Mouse (Mus musculus) heart, postnatal 10 days (tissue): Measurements from ENCODE around the gene Anxa9. TPM values are rescaled to one million over a fixed set of nuclear protein-coding genes. Genes with fewer than 3 reads are reported as not detected.

Experiments
- DNase-seq, 2 experiments: peaks; one replicate each; pipeline ENCODE4 v3.0.0; 2021
- intact Hi-C: fragments of 180-260 bp; cut with DNase I; formaldehyde crosslinking; loops from one replicate; pipeline ENCODE4 v1.15.1; 2025
- total RNA-seq, 2 experiments: library from RNA; stranded (reverse); gene quantifications; 2 replicates each; pipeline ENCODE4 v1.2.3; 2021

Anxa9 gene
- total RNA-seq, 2 experiments from 2014 or later: 0.37 to 0.38 TPM

DNA sequence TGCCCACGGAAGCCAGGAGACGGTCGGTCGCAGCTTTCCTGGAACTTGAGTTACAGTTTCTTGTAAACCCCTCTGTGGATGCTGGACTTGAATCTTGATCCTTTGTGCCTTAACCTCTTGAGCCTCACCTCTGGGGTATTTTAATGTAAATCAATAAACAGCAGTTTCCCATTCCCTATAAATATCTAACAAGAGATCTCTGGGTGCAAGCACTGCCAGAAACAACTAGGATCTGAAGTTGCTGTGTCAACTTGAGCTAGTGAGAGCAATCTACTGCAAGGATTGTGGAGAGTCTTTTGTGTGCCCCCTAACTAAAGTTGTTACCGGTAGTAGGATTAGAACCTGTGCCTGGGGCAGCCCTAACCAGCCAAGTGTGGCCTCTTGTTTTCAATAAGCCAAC, 21.6 kb downstream of the Anxa9 start:
- intact Hi-C loops: no loop called here
- no peak for DNase-seq

DNA sequence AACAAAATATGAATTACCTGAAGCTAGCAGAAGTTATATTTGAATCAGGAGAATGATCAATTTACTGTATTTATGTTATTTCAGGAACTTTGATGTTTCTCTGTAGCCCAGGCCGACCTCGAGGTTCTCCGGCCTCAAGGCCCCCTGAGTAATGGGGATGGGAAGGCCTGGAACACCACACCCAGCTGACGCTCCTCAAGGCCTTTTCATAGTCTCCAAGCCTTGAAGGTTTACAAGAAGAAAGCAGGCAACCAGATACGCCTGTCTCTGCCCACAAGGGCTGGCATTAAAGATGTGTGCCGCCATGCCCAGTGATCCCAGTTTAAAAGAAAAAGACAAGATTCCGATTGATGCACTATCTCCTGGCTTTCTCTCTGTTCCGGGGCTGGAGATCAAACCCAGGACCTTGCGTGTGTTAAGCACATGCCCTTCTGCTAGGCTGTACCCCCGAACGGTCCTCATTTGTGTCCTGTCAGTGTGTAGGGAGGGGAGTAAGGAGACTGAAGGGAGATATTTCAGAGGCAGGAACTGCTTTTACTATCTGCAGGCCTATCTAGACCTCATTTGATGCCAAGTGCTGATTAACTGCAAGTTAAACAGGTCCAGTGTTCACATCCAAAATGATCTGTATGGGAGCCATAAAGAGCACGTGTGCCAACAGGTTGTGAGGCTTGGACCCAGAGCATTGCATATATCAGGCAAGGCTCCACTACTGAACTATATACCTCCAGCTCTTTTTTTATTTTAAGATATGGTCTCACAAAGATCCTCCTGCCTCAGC, 22.3 kb downstream of the Anxa9 start:
- intact Hi-C loops: no loop called here
- no peak for DNase-seq

DNA sequence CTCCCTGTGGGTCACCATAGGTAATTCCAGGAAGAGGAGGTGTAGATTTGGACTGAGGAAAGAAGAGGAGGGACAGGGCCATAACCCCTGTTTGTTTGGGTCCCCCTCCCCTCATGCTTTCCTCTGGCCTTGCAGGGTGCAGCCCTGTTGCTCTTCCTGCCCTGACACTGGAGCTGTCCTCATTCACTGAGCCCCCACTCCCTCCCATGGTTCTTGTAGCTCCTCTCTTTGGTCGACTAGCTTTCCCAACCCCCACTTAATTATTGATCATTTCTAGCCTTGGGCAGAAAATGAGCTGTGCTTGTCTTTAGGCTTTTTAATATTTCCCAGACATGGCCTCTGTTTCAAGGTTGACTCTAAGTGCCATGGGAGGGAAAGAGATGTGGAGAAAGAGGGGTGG, 22.9 kb downstream of the Anxa9 start:
- intact Hi-C loops: no loop called here
- DNase-seq: no peak

DNA sequence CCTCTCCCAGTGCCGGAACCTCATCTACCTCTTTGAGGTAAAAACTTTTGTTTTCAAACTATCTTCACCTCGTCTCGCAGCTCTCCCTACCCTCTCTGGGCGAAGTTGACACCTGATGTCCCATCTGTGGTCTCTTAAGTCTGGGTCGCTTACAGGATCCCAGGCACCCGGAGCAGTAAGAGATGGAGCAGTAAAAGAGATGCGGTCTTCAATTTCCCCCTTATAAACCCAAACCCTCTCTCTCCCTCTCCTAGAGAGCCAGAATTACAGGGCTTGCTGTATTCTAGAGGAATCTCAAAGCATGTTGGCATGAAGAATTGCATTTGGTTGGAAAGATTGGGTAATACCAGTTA, 23.4 kb downstream of the Anxa9 start:
- intact Hi-C loops: loop anchor here (2.0 kb wide), 1 partner anchor 31 kb away; the partner anchor contains the start of gene Cers2
- DNase-seq: no peak

DNA sequence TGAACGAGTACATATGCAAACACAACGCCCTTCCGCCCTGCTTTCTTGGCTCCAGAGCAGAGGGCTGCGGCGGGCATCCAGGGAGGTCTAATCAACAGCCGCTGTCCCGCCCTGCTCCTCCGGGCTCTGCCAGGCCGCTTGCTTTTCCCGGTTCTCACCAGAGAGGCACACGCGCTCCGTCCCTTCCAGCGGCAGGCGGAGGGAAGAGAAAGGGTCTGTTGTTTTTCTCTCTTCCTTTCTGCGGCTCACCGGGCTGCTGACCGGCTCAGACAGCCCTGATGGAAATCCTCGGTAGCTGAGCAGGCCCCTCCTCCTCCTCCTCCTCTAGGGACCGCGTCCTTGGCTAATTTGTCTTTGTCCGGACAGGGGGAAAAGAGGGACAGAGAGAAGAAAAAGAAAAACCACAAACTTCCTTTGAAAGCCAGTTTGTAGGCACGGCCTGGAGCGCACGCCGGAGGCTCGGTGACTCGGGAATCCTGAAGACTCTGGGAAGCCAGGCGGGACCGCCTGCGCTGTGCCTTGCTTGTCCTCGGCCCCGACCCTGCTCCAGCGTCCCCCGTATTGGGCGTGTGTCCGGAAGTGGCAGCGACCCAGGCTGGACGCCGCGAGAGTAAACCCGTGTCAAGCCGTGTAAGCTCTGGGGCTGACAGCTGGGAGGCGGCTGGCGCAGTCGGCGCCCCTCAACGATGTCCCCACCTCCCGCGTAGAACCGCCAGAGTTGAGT, 23.9 kb downstream of the Anxa9 start:
- peak; percentile 89 to 92 for DNase-seq
- intact Hi-C loops: loop anchor here (2.0 kb wide), 1 partner anchor 32 kb away; the partner anchor contains the start of gene Cers2

DNA sequence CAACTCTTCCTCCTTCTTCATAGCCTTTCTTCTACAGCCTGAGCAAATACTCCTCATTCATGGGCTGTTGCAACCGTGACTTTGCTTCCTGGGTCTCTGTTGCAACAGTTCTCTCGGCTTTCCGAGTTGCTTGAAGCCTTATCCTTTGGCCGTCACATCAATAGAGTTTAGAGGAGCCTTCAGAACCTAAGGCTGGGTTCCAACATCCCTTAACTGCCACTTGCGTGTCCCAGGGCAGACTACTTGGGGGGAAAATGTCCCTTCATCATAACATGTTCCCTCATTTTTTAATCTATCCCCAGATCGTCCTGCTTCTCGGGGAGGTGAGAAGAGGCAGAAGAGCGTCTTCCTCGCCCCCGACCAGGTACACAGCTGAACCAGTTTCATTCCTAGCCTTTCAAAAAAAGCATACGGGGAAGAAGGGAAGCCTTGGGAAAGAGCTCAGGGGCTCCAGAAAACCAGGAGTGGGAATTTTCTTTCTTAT, 24.6 kb downstream of the Anxa9 start:
- DNase-seq: peak; percentile 61 to 67

DNA sequence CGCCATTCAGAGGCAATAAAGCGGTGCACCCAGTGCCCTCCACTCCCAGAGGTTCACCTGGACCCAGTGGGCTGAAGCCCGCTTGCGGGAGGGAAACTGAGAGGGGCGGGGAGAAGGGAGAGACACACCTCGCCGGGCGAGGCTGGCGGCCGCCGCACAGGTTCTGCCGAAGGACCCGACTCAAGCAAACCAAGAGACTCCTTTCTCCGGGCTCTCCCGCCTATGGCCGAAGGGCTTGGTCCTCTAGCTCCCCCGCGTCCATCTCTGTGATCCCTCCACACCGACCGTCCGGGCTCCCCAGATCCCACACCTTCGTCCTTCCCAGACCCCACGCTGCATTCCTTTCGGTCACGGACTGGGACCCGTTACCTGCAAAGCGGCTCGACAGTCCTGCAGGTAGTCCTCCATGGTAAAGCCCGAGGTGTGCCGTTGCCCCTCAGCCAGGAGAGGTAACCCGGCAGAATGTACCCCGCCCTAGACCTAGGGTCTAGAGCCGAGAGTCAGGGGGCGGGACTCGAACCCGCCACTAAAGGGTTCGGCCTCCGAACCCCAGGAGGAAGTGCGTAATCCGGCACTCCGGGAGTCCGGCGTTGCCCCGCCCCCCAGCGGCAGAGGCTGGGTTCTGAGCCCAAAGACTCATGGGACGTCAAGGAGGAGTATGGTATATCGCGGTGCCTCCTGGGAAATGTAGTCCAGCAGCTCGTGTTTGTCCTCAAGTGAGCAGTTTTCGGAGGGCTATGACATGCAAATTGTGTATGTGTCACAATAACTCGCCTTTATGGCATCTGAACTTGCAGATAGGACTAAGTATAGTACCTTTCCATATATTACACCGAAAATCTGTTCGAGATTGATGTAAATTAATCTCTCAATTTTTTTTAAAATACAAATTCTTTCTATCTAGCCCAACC, 25.5 kb downstream of the Anxa9 start, which contains the start of the genes Mindy1 and Prune1:
Mindy1 (plus strand) TSS at position 130 of the 911 bp plus-strand sequence.
Prune1 (minus strand) TSS at position 861 of the 911 bp plus-strand sequence.
- intact Hi-C loops: loop anchor here (2.0 kb wide), 1 partner anchor 33 kb away; the partner anchor contains the start of gene Cers2
- DNase-seq: peak; percentile 99

More for the DNA sequence above, 24.6 kb downstream of the Anxa9 start:
- intact Hi-C loops: loop anchor here (2.0 kb wide), 1 partner anchor 32 kb away; the partner anchor contains the start of gene Cers2

DNA sequence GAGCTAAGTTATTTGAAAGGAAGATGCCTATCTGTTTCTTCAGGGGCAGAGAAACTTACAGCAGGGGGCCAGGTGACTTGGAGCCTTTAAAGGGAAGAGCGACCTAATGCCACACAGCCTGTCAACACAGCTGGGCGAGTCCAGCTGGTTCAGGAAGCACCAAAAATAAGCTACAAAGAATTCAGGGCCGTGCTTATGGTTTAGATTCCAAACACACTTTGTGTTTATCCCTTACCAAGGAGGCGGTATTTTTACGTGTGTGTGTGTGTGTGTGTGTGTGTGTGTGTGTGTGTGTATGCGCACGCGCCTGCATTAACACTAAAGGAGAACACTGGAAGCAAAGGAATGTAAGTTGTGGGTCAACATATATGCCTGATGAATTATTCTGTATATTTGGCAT, 26.2 kb downstream of the Anxa9 start:
- intact Hi-C loops: no loop called here
- peak; percentile 36 to 47 for DNase-seq

DNA sequence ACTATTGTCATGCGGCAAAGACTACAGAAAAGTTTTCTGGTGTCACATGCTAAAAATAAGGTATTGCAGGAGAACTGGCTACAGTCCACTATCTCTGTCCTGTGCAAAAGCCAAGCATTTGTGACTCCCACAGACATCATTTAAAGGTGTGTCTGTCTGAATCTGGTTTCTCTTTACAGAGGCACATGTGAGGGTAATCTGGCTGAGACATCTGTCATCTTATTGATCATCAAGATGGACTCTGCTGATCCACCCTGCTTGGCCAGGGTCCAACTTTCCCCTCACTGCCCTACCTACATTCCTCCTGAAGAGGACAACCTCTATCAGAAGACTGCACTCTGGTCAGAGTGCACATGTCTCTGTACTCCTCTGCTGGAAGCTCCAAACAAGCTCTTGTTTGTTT, 29.8 kb downstream of the Anxa9 start:
- DNase-seq: peak; percentile 49 to 59
- intact Hi-C loops: no loop called here

DNA sequence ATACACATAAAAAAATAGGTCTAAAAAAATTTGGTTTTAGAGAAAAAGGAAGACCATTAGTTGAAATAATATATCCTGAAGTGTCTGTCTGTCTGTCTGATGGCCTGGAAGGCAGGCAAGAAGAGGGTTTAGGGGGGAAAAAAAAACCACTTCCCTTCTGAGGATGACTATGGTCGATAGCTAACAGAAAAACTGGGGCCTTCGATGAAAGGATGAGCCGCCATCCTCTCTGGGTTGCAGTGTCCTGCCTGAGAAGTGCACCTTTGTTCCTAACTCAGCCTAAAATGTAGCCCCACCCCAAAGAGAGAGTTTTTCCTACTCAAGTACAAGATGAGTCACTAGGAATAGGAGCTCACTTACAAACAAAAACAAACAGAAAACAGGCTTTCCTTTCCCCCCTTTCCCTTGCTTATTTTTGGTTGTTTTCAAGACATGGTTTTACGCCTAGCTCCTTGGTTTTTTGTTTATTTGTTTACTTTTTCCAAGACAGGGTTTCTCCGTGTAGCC, 30.5 kb downstream of the Anxa9 start:
- intact Hi-C loops: no loop called here
- no peak for DNase-seq

DNA sequence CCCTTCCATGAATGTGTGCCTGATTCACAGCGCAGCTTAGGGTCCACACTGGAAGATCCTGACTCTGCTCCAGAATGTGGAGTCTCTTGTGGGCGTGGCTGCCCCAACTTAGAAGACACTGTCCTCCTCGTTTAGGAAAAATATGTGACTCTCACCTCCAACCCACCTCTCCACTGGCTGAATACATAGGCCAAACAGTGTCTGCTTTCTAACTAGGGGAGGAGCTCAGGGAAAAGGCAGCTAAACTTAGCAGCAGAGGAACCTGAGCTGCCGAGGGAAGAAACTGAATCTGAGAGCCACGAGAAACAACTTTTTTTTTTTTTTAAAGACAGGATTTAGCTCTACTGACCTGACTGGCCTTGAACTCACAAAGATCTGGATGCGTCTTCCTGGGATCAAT, 31.8 kb downstream of the Anxa9 start:
- no peak for DNase-seq
- intact Hi-C loops: no loop called here

DNA sequence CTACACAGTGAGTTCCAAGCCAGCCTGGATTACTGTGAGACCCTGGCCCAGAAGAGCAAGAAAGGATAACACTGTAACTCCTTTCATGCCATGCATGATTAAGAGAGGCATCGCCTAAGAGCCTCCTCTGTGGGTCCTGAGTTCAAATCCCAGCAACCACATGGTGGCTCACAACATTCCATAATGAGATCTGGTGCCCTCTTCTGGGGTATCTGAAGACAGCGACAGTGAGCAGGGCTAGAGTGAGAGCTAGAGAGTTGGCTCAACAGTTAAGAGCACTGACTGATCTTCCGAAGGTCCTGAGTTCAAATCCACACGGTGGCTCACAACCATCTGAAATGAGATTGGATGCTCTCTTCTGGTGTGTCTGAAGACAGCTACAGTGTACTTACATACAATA, 32.5 kb downstream of the Anxa9 start:
- DNase-seq: no peak
- intact Hi-C loops: no loop called here

DNA sequence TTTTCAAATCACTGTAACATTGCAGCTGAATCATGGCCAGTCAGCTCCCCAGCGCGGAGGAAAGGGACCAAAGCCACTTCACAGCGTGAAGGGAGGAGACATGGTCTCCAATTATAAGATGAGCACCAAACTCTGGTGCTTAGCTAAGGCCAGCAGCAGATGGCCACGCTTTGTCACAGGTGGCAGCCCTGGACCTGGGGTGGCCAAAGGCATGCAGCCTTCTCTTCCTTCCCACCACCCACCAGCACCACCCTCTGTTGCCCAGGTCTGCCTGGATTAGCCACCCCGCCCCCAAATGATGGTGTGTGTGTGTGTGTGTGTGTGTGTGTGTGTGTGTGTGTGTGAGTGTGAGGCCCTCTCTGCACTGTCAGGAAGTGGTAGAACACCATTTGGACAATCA, 33.5 kb downstream of the Anxa9 start:
- DNase-seq: no peak
- intact Hi-C loops: no loop called here

DNA sequence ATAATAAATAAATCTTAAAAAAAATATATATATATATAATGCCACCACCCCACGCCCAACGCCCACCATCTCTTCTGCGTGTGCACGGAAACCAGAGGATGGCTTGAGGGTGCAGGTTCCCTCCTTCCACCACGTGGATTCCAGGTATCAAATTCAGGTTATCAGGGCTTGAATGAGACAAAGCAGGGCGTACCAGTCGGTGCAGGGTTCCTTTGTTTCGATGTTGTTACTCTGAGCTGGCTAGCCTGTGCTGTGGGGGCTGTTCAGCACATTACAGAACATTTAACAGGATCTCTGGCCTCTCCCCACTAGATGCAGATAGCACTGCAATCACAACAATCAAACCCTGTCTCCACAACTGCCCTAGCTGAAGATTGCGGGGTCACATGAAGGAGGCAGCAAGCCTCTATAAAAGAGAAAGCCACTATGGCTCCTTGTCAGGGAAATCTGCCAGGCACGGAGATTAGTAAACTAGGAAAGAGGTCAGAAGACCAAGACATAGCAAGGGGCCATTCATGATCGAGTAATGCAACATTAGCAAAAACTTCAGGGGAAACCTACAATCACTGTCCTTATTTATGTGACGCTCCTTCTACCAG, 36.1 kb downstream of the Anxa9 start:
- DNase-seq: no peak
- intact Hi-C loops: no loop called here

DNA sequence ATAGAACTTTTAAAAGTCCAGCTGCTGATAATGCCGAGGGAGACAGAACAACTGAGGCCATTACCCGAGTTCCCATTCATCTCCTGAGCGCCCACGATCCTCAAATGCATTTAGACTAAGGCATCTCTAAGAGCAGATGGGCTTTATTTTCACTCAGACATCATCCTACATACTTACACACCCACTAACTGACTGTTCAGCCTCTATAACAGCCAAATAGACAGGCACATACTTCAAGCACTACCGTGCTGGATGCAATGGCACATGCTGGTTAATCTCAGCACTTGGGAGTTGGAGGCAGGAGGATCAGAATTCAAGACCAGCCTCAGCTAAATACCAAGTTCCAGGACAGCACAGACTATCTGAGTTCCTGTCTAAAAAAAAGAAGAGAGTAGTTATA, 37.2 kb downstream of the Anxa9 start:
- intact Hi-C loops: no loop called here
- no peak for DNase-seq

DNA sequence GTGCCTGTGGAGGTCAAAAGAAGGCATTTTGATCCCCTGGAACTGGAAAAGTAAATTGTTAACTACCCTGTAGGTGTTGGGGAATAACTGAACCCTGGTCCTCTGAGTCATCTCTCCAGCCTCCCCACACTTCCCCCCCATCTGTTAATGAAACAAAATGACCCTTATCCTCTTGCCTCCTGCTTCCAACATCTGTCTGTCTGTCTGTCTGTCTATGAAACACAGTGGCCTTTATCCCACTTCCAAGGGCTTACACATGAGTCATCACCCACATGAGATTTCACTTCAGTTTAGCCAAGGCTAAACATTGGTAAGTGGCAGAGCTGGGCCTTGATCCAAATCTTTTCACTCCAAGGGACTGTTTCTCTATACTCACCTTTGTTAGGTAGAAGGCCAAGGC, 39.1 kb downstream of the Anxa9 start:
- intact Hi-C loops: no loop called here
- no peak for DNase-seq

DNA sequence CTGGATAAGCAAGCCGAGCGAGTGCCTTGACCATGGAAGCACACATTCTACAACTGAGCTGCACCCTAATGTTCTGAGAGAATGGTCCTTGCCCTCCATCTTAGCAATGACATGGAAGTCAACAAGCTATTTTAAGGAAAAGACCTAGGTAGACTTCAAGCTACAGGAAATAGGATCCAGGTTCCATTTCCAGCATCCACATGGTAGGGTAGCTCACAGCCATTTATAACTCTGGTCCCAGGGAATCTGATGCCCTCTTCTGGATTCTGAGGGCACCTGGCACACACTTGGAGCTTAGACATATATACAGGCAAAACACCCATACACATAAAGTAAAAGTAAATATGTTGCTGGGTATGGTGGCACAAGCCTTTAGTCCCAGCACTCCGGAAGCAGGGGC, 40.9 kb downstream of the Anxa9 start:
- intact Hi-C loops: no loop called here
- no peak for DNase-seq

DNA sequence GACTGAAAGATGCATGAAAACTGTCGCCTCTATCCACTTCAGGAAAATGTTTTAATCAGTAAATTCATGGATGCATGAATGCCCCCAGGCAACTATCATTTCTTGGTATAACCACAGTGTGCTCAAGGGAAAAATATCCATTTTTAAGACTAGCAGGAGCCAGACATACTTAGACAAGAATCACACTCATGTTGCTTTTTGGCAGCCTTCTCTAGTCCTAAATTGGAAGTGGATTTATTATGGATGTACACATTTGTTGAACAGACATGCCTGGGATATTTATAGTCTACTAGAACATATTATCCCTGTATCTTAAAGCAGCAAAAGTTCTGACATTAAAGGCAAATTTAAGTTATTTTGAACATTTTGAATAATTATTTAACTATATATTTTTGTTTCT, 42.3 kb downstream of the Anxa9 start:
- DNase-seq: no peak
- intact Hi-C loops: no loop called here

DNA sequence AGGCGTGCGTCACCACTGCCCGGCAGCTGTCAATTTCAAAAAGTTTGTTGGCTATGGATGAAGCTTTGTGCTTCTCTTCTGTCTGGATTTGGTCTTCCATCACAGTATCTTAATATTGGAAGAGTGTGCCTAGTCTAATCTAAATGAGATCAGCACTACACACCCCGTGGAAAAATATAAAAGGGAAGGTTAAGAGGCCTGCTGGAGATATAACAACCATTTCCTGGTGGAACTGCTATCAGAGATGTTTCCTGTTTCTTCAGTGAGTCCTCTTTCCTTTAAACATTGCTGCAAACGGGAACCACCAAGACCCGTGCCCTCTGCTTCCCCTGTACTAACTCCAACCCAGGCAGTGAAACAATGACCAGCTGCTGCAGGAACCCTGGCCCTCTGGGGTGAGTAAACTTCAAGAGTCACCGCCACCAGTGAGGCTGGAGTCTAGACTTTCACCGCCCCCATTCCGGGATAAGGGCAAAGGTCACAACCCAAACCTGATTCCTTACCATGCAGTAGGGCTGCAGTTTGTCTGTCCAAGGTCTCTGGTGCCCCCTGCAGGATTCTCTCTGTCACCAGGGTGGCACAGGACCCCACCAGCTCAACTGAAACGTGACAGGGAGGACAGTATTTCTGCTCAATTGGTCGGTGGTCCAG, 43.8 kb downstream of the Anxa9 start:
- intact Hi-C loops: loop anchor here (1.0 to 2.0 kb wide), 2 partner anchors 46 to 121 kb away; partner anchors contain the start of genes Gabpb2 and Tnfaip8l2
- DNase-seq: peak; percentile 80 to 82
